Mouse (Mus musculus): Measurements from ENCODE around the gene Gm21708.
"Not testable (repeated sequence)": the region's sequence is repeated elsewhere in the genome, so short reads cannot be mapped to it uniquely, and the experiment has no call there.

Gene Gm21708

GRCm38 (mm10) chrY:3410067-3410466 is at the start of gene Gm21708, which contains the start of gene Gm21704:
TSS of gene Gm21708 (minus strand) at chrY:3410167.
TSS of gene Gm21704 (minus strand) at chrY:3410167.
- DNase-seq (ENCODE audit: low spot score) = not testable (repeated sequence)
